Mouse (Mus musculus) heart, adult 2 months (tissue): Measurements from ENCODE around the gene Rph3al.

Experiments
- CTCF ChIP-seq: fragments of 200-600 bp; IDR thresholded peaks from 2 replicates; pipeline ENCODE4 v1.8.1; 2022; ENCODE audit warnings: antibody characterized with exemption, mild to moderate bottlenecking, moderate library complexity
- EP300 ChIP-seq: fragments of 200-500 bp; IDR thresholded peaks from 2 replicates; pipeline ENCODE4 v1.6.1; 2011; ENCODE audit warnings: low read depth, low read length, control low read depth; ENCODE audit not compliant: insufficient read depth
- POLR2A ChIP-seq: fragments of 200-500 bp; IDR thresholded peaks from 2 replicates; pipeline ENCODE4 v1.6.1; 2011; ENCODE audit warnings: mild to moderate bottlenecking, low read depth, low read length, control low read depth; ENCODE audit not compliant: insufficient read depth

DNA sequence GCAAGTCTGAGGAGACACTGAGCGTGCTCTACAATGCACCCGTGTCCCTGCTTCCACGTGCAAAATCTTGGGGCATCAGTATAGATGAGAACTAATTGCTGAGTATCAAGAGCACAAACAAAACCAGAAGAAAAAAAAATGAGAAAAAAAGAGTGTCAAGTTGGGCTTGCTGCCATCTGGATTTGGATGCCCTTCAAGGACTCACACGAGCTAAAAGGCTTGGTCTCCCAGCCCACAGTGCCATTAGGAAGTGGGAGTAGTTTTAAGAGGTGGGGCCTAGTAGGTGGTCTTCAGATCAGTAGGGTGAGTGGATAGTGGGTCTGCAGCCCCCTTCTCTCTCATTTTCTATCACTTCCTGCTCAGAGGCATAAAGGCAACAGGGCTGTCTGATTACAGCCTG is 75.8 kb downstream of the Rph3al start:
- TF ChIP-seq CTCF = no peak
- no peak for TF ChIP-seq EP300
- TF ChIP-seq POLR2A = no peak
